Mouse (Mus musculus): ENCODE measurements at regions not wholly inside any gene's neighbourhood (a gene's known extent, or its start where the extent isn't known, plus 50 kb on each side); places are given as distances from the start of the nearest gene placed in this dataset.

GRCm38 (mm10) chr16:79986746-79987145, 895.8 kb upstream of the Tmprss15 start:
- intact Hi-C loops (cut with DNase I), result no loop called here
- DNase-seq (ENCODE audit: low spot score in 2 of 2), result no peak

DNA sequence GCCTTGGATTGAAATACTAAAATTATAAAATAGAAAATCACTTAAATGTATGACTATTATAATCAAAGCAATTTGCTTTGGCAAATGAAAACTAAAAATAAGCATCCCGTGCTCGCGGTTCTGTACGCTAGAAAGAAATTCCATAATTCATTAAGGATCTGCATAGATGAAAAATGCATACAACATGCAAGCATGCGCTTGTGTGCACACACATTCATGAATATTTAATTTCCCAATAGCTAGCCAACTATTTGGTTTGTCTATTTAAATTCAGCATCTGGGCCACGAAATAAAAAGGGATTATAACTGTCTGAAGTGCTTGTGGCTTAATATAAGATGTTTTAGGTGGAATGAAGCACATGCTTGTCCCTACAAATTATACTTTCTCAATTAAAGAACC, 881.2 kb upstream of the Tmprss15 start:
- no peak for DNase-seq (ENCODE audit: low spot score in 2 of 2)

DNA sequence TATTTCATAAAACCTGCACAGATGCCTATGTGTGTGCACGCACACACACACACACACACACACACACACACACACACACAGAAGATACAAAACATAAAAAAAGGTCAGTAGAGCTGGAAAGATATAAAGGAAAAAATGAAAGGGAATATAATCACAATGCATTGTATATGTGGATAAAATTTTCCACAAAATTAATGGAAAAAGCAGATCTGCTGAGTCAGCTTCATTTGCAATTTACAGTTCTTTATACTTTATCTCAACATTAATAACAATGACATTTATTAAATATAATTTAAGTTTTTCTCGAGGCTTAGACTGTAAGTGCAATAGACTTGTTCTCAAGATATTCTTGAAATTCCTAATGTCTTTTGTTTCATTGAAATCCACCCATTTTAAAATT, 846.1 kb upstream of the Tmprss15 start:
- intact Hi-C loops (cut with DNase I), result no loop called here

More for the DNA sequence above, 881.2 kb upstream of the Tmprss15 start:
- intact Hi-C loops (cut with DNase I), result no loop called here

GRCm38 (mm10) chr16:79907126-79907525, 816.2 kb upstream of the Tmprss15 start:
- DNase-seq (ENCODE audit: low spot score in 2 of 2), result no peak
- intact Hi-C loops (cut with DNase I), result loop anchor here (10.0 kb wide), 1 partner anchor 942 kb away; no protein-coding TSS in a partner anchor

More for the DNA sequence above, 846.1 kb upstream of the Tmprss15 start:
- DNase-seq (ENCODE audit: low spot score in 2 of 2), result no peak

GRCm38 (mm10) chr16:79901467-79901866, 810.6 kb upstream of the Tmprss15 start:
- intact Hi-C loops (cut with DNase I), result loop anchor here (10.0 kb wide), 1 partner anchor 937 kb away; no protein-coding TSS in a partner anchor
- no peak for DNase-seq (ENCODE audit: low spot score in 2 of 2)

DNA sequence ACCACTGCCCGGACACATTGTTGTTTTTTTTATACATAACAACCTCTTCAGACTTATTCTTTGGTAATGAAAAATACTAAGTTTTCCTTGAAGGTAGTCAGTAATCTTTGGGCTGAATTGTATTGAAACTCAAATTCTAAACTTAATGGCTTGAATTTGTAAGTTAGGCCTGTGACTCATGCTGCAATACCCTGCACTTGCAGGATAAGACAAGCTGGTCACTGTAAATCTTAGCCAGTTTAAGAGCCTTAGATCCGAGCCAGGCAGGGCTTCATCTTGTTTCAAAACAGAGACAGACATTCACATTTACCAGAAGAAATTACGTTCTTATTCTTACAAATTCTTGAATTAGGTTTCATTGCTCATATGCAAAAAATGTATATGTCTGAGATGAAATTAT, 791.0 kb upstream of the Tmprss15 start:
- intact Hi-C loops (cut with DNase I), result no loop called here
- DNase-seq (ENCODE audit: low spot score in 2 of 2), result no peak

GRCm38 (mm10) chr16:79878063-79878462, 787.2 kb upstream of the Tmprss15 start:
- DNase-seq (ENCODE audit: low spot score in 2 of 2), result no peak
- intact Hi-C loops (cut with DNase I), result no loop called here

DNA sequence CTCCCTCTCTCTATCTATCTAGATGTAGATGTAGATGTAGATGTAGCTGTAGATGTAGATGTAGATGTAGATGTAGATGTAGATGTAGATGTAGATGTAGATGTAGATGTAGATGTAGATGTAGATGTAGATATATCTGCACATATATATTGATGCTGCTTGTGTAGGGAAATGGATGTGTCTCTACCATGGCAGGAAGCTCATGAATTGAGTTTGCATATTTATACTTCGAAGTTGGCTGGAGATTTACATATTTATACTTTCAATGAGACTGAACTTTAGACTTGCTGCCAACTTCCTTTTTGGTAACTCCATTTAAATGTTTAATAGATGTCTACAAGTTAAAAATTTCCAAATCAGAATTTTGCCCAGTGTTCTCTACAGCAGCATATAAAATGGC, 785.9 kb upstream of the Tmprss15 start:
- no peak for DNase-seq (ENCODE audit: low spot score in 2 of 2)
- intact Hi-C loops (cut with DNase I), result no loop called here

DNA sequence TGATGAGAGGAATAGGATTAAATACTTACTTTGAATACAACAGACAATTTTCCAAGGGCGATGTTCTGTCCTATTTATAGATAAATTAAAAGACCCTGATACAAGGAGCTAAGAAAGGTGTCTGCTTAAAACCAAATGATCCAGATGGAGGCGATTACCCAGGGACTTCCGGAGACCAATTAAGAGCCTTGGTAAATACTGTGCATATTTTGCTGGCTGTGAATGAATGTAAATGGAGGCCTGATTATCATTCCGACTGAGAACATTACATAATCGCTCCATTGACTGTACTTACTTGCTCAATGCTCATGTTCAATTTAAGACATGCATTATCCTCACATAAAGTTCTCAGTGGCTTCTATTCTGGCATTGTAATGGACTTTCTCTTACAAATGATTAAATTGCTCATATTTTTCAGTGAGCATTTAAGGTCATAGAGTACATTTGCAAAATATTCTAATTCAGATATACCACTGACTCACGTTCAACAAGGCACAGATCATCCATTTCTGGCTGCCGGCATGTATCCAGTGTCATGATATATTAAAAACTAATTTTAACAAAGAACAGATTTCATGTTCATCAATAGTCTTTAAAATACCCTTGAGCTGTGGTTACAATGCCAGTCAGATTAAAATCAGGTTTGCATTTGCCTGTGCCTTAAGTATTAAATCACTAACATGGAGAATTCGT, 779.8 kb upstream of the Tmprss15 start:
- intact Hi-C loops (cut with DNase I), result no loop called here
- DNase-seq (ENCODE audit: low spot score in 2 of 2), result no peak

DNA sequence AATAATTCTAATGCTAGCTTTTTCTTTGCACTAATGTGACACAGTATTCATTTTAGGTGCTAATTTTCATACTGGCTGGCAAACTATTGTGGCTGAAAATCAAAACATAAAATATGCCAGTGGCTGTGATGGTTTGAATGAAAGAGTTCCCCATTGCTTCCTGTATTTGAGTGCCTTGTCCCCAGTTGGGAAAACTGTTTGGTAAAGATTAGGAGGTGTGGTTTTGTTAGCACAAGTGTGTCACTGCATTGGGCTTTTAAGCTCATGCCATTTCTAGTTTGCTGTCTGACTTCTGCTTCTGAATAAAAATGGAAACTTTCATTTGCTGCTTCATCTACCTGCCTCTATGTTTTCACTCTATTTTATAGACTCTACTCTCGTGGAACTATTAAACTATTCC, 768.6 kb upstream of the Tmprss15 start:
- intact Hi-C loops (cut with DNase I), result no loop called here
- DNase-seq (ENCODE audit: low spot score in 2 of 2), result no peak

GRCm38 (mm10) chr16:79849152-79849551, 758.3 kb upstream of the Tmprss15 start:
- intact Hi-C loops (cut with DNase I), result no loop called here
- no peak for DNase-seq (ENCODE audit: low spot score in 2 of 2)

DNA sequence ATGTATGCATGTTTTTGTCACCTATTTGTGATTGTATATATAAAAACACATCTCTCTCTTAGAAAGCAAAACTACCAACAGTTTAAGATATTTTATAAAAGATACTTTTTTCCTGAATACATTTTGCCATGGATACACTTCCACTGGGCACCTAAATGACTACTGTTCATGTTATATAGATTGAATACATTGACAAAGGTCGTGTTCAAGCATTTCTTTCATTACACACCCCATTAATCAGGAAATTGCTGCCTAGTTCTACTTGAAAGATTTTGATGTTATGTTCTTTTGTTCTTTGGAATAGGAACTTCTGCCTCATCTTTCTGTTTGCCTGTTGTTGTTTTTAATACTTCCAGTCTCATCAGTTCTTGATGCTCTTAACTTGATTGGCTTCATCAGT, 726.0 kb upstream of the Tmprss15 start:
- no peak for DNase-seq (ENCODE audit: low spot score in 2 of 2)
- intact Hi-C loops (cut with DNase I), result no loop called here

GRCm38 (mm10) chr16:79778729-79779128, 687.8 kb upstream of the Tmprss15 start:
- no peak for DNase-seq (ENCODE audit: low spot score in 2 of 2)
- intact Hi-C loops (cut with DNase I), result no loop called here
